Mouse (Mus musculus) olfactory bulb, adult 2 months (tissue): Measurements from ENCODE around the gene Tnrc6c. TPM values are rescaled to one million over a fixed set of nuclear protein-coding genes. Genes with fewer than 3 reads are reported as not detected.

Experiments
- H3K27ac ChIP-seq: fragments of 200-500 bp; 2 replicates; pipeline ENCODE4 v1.5.1; 2012; ENCODE audit warnings: low read depth, low read length; ENCODE audit not compliant: insufficient read depth
- H3K4me1 ChIP-seq: fragments of 200-500 bp; 2 replicates; pipeline ENCODE4 v1.6.1; 2012; ENCODE audit warnings: low read length; ENCODE audit not compliant: control insufficient read depth, insufficient read depth
- H3K4me3 ChIP-seq: fragments of 200-500 bp; 2 replicates; pipeline ENCODE4 v1.5.1; 2012; ENCODE audit warnings: mild to moderate bottlenecking, low read depth, low read length, moderate library complexity; ENCODE audit not compliant: insufficient read depth
- CTCF ChIP-seq: fragments of 200-500 bp; IDR thresholded peaks from 2 replicates; pipeline ENCODE4 v1.5.1; 2012; ENCODE audit warnings: low read depth, mild to moderate bottlenecking, low read length, moderate library complexity; ENCODE audit not compliant: insufficient read depth
- POLR2A ChIP-seq: fragments of 200-500 bp; IDR thresholded peaks from 2 replicates; pipeline ENCODE4 v1.6.1; 2012; ENCODE audit warnings: mild to moderate bottlenecking, low read depth, low read length, moderate library complexity; ENCODE audit not compliant: insufficient read depth
- WGBS: fragments of 180-500 bp; shearing (Covaris S2); methylation state at CpG from one replicate; pipeline ENCODE4 v1.1.7; 2018; 5-methylcytosine and 5-hydroxymethylcytosine counted together
- polyA plus RNA-seq: library from polyadenylated mRNA; stranded (reverse); fragments of >200 nt; gene quantifications from 2 replicates; pipeline ENCODE4 v1.2.4, GENCODE M21; 2012; ENCODE audit warnings: low replicate concordance; ENCODE audit not compliant: missing spikeins, insufficient read depth, insufficient read length

The Tnrc6c gene
- not detected in 2 replicates for polyA plus RNA-seq

- peak within 1 kb of the TSS; percentile 97 for H3K27ac ChIP-seq
- under 1% methylated on average over 62 of the region's 62 CpGs for WGBS
- H3K4me1 ChIP-seq, result peaks cover 4% of the 10 kb centered on the region; the same call in 1 of the 2 replicates
- H3K4me3 ChIP-seq, result peak within 1 kb of the TSS; percentile 98
- TF ChIP-seq POLR2A (no peak), CTCF (no peak)
Measured at GRCm38 (mm10) chr11:117653491-117654351, at the start of gene Tnrc6c. Gene Tnrc6c, plus strand, starts transcription at chr11:117654289.

- Histone ChIP-seq H3K4me3 (no peak overlapping the region), H3K4me1 (peaks cover 15% of the 10 kb centered on the region; the same call in 1 of the 2 replicates), H3K27ac (no peak overlapping the region)
- WGBS, result 41% methylated on average over 9 of the region's 9 CpGs
- TF ChIP-seq CTCF (no peak), POLR2A (no peak)
Measured at GRCm38 (mm10) chr11:117606137-117606536, 48.0 kb upstream of the Tnrc6c start.

DNA sequence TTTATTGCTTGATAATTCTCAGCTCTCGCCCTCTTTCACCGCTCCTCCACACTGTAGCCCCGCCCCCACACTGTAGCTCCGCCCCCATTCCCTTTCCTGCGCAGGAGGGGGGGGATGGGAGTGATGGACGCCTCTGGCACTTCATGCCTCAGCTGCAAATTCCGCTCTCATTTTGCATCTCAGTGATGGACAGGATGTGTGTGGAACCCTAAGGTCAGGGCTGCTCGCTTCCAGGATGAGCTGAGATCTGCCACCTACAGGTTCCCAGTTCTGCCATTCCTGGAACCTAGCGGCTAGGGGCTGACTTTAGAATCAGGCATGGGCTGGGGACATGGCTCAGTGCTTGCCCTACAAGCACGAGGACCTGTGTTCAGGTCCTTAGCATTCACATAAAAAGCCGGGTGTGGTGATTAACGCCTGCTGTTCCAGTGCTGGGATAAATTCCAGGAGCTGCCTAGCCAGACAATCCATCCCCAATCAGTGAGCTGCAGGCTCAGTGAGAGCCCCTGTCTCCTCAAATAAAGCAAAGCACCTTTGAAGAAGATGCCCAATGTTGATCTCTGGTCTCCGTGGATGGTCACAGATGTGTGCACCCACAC, 47.4 kb upstream of the Tnrc6c start:
- WGBS, result 13% methylated on average over 13 of the region's 13 CpGs
- Histone ChIP-seq H3K27ac (no peak overlapping the region), H3K4me3 (no peak overlapping the region), H3K4me1 (peaks cover 16% of the 10 kb centered on the region; the same call in 1 of the 2 replicates)
- TF ChIP-seq CTCF (no peak), POLR2A (no peak)

- Histone ChIP-seq H3K27ac (no peak overlapping the region), H3K4me1 (peaks cover 16% of the 10 kb centered on the region; the same call in 1 of the 2 replicates), H3K4me3 (no peak overlapping the region)
- 73% methylated on average over 9 of the region's 9 CpGs for WGBS
- TF ChIP-seq CTCF, result no peak
Measured at GRCm38 (mm10) chr11:117608141-117608789, 45.8 kb upstream of the Tnrc6c start.

GRCm38 (mm10) chr11:117608976-117609375, 45.1 kb upstream of the Tnrc6c start:
- 47% methylated on average over 7 of the region's 7 CpGs for WGBS
- peaks cover 16% of the 10 kb centered on the region; the same call in 1 of the 2 replicates for H3K4me1 ChIP-seq
- no peak overlapping the region for H3K4me3 ChIP-seq
- no peak for TF ChIP-seq POLR2A
- TF ChIP-seq CTCF, result no peak
- no peak overlapping the region for H3K27ac ChIP-seq

GRCm38 (mm10) chr11:117610589-117610988, 43.5 kb upstream of the Tnrc6c start:
- Histone ChIP-seq H3K4me1 (peaks cover 16% of the 10 kb centered on the region; the same call in 1 of the 2 replicates), H3K4me3 (no peak overlapping the region), H3K27ac (no peak overlapping the region)
- no peak for TF ChIP-seq POLR2A
- TF ChIP-seq CTCF, result no peak

GRCm38 (mm10) chr11:117611068-117611467, 43.0 kb upstream of the Tnrc6c start:
- Histone ChIP-seq H3K4me3 (peak overlapping the region; percentile 11), H3K4me1 (peaks cover 16% of the 10 kb centered on the region; the same call in 1 of the 2 replicates), H3K27ac (no peak overlapping the region)
- TF ChIP-seq POLR2A (no peak), CTCF (no peak)
- 17% methylated on average over 13 of the region's 13 CpGs for WGBS

DNA sequence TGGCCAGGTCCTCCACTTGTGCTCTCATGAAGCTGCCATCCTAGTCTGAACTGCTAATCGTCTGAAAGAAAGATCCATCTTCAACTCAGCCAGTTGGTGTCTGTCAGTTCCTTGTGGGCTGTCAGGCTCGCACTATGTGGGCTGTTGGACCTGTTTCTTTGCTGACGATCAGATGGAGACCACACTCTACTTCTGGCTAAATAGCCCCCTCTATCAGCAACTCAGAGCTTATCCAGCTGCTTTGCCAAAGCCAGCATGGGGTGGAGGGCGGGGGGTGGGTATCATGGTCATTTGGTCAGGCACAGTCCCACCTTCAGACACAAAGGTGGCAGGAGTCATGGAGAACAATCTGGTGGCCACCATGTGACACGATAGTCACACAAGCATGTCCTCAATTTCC, 42.2 kb upstream of the Tnrc6c start:
- Histone ChIP-seq H3K4me3 (no peak overlapping the region), H3K27ac (no peak overlapping the region), H3K4me1 (peaks cover 9% of the 10 kb centered on the region; the same call in 1 of the 2 replicates)
- WGBS, result 61% methylated on average over 5 of the region's 5 CpGs
- no peak for TF ChIP-seq POLR2A
- no peak for TF ChIP-seq CTCF

DNA sequence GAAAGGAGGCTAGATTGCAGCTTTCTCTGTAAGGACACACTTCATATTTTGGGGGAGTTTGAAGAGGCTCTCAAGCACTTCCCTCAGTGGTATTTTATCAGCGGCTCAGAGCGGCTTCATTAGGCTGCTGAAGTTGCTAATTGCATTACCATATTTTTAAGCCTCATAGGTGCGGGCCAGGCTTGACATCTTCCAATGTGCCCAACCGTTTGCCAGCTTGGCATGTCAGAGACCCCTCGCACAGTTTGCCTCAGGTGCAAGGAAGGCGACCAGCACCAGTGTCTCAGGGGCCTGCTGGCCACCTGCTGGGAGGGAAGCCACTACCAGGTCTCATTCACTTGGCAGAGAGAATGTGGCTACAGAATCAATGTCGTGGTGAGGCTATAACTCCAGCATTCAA, 41.2 kb upstream of the Tnrc6c start:
- TF ChIP-seq CTCF, result no peak
- no peak for TF ChIP-seq POLR2A
- 71% methylated on average over 7 of the region's 7 CpGs for WGBS
- Histone ChIP-seq H3K27ac (no peak overlapping the region), H3K4me3 (no peak overlapping the region), H3K4me1 (peaks cover 16% of the 10 kb centered on the region)
